Mouse (Mus musculus) megakaryocyte progenitor cell, adult 5-6 weeks (primary cell): ENCODE results near the gene Nudt6. TPM values are rescaled to one million over a fixed set of nuclear protein-coding genes. Genes with fewer than 3 reads are reported as not detected.

Experiments used
- ATAC-seq: replicated peaks from 2 replicates; pipeline ENCODE4 v1.8.0; 2016; ENCODE audit warnings: mild to moderate bottlenecking, moderate TSS enrichment, inconsistent platforms; ENCODE audit not compliant: poor library complexity
- total RNA-seq, 2 experiments: library from RNA; stranded (forward) in 1 of 2; stranded (reverse) in 1 of 2; fragments of 157-497, 149-512 nt in 1 of 2; fragments of 200-1000 nt in 1 of 2; gene quantifications; 2 replicates each; pipeline versions ENCODE4 v1.2.3 to v1.2.4; 2015 to 2017

Gene Nudt6
- total RNA-seq, 2 experiments from 2014 or later, result 9.1 to 18.0 TPM

GRCm38 (mm10) chr3:37387310-37387709 is 32.7 kb downstream of the Nudt6 start:
- ATAC-seq, result 0 out of 2 replicates have a peak, but pooled peaks have one; percentile 20

GRCm38 (mm10) chr3:37383096-37383765 is 36.8 kb downstream of the Nudt6 start:
- no peak for ATAC-seq

- ATAC-seq, result no peak
These were observed 38.6 kb downstream of the Nudt6 start for GRCm38 (mm10) chr3:37381457-37381856.

GRCm38 (mm10) chr3:37379930-37380881 is 39.8 kb downstream of the Nudt6 start:
- ATAC-seq, result no peak

GRCm38 (mm10) chr3:37379201-37379600 is 40.8 kb downstream of the Nudt6 start:
- peak; percentile 61 for ATAC-seq

- no peak for ATAC-seq
These were observed 41.6 kb downstream of the Nudt6 start for GRCm38 (mm10) chr3:37378412-37378811.

- no peak for ATAC-seq
These were observed 42.1 kb downstream of the Nudt6 start for GRCm38 (mm10) chr3:37377926-37378325.

GRCm38 (mm10) chr3:37373712-37374111 is 46.3 kb downstream of the Nudt6 start:
- no peak for ATAC-seq

- ATAC-seq, result peak; percentile 39; the same call in 1 of the 2 replicates
These were observed 49.6 kb downstream of the Nudt6 start for GRCm38 (mm10) chr3:37370407-37370806.

- ATAC-seq, result no peak
These were observed 53.5 kb downstream of the Nudt6 start for GRCm38 (mm10) chr3:37366381-37367053.

GRCm38 (mm10) chr3:37365976-37366375 is 54.0 kb downstream of the Nudt6 start:
- no peak for ATAC-seq

GRCm38 (mm10) chr3:37365144-37365543 is 54.9 kb downstream of the Nudt6 start:
- ATAC-seq, result peak; percentile 76

GRCm38 (mm10) chr3:37360729-37361128 is 59.3 kb downstream of the Nudt6 start:
- peak; percentile 77 for ATAC-seq

Other genes starting within 250 kb of the Nudt6 start
- gene Il21, start 187.6 kb downstream of the Nudt6 start, total RNA-seq (2015), result not detected in 2 replicates
- not detected in 2 replicates for gene Il21, start 187.6 kb downstream of the Nudt6 start, total RNA-seq (2017)
- 3.4 and 6.0 TPM in 2 replicates for gene Bbs12, start 107.7 kb downstream of the Nudt6 start, total RNA-seq (2015)
- 6.6 TPM in 2 replicates for gene Bbs12, start 107.7 kb downstream of the Nudt6 start, total RNA-seq (2017)
- 3.8 and 5.2 TPM in 2 replicates for gene Cetn4, start 107.5 kb downstream of the Nudt6 start, total RNA-seq (2015)
- gene Cetn4, start 107.5 kb downstream of the Nudt6 start, total RNA-seq (2017), result 0.62 and 4.2 TPM in 2 replicates
- not detected in 2 replicates for gene Fgf2, start 71.9 kb downstream of the Nudt6 start, total RNA-seq (2015)
- gene Fgf2, start 71.9 kb downstream of the Nudt6 start, total RNA-seq (2017), result 0.10 and 0.21 TPM in 2 replicates
- gene Spata5, start 315 bp downstream of the Nudt6 start, total RNA-seq (2015), result 68.9 and 78.2 TPM in 2 replicates
- 126 and 148 TPM in 2 replicates for gene Spata5, start 315 bp downstream of the Nudt6 start, total RNA-seq (2017)
- 4.0 TPM in 2 replicates for gene Spry1, start 219.7 kb upstream of the Nudt6 start, total RNA-seq (2015)
- gene Spry1, start 219.7 kb upstream of the Nudt6 start, total RNA-seq (2017), result 1.3 and 2.7 TPM in 2 replicates